Mouse (Mus musculus): ENCODE measurements around the gene Aasdh. TPM values are rescaled to one million over a fixed set of nuclear protein-coding genes. Genes with fewer than 3 reads are reported as not detected.
A peak's percentile ranks its signal among the peaks of the same experiment; 100 is the strongest.
"Not testable (repeated sequence)": the region's sequence is repeated elsewhere in the genome, so short reads cannot be mapped to it uniquely, and the experiment has no call there.

Aasdh gene
- total RNA-seq, 1 experiment from 2014 or later, result 33.4 TPM

GRCm38 (mm10) chr5:76922833-76923232, 17.5 kb upstream of the Aasdh start:
- ATAC-seq (replicated peaks; ENCODE audit: low read depth, poor library complexity, severe bottlenecking), result no peak

- not testable (repeated sequence) for ATAC-seq (replicated peaks; ENCODE audit: low read depth, poor library complexity, severe bottlenecking)
Measured at GRCm38 (mm10) chr5:76912522-76912921, 7.2 kb upstream of the Aasdh start.

GRCm38 (mm10) chr5:76910807-76911206, 5.5 kb upstream of the Aasdh start:
- no peak for ATAC-seq (replicated peaks; ENCODE audit: low read depth, poor library complexity, severe bottlenecking)

- no peak; the same call in 1 of the 2 replicates for ATAC-seq (replicated peaks; ENCODE audit: low read depth, poor library complexity, severe bottlenecking)
Measured at GRCm38 (mm10) chr5:76906155-76906499, 813 bp upstream of the Aasdh start.

DNA sequence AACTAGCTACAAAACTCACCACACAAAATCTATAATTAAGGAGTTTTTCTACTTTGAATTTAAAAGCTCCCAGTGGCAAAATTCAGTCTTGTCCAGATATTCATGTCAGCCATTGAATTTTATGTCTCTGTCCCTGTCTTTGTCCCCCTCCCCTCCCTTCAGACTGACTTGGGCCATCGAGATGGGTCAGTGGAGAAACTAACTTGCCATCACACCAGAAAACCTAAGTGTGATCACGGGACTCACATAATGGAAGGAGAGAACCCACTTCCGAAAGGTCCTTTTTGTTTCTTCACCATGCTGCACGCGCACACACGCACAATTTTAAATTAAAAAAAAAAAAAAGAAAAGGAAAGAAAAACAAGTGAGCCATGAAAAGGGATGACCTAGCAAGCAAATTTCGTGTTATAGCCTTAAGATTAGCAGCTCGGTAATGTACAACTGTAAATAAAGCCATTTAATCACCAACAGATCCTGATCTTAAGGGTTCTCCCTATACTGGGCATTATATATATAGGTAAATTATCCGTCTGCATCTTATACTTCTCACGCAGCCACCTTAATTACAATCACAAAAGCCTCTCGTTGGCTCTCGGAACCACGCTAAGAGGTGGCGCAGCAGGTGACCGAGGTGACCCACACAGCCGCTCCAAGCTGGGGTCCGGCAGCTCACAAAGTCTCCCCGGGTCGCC, 455 bp downstream of the Aasdh start:
- no peak for ATAC-seq (replicated peaks; ENCODE audit: low read depth, poor library complexity, severe bottlenecking)

- ATAC-seq (replicated peaks; ENCODE audit: low read depth, poor library complexity, severe bottlenecking), result no peak
Measured at GRCm38 (mm10) chr5:76902131-76902530, 3.2 kb downstream of the Aasdh start.

- ATAC-seq (replicated peaks; ENCODE audit: low read depth, poor library complexity, severe bottlenecking), result no peak
Measured at GRCm38 (mm10) chr5:76893084-76893483, 12.2 kb downstream of the Aasdh start.

DNA sequence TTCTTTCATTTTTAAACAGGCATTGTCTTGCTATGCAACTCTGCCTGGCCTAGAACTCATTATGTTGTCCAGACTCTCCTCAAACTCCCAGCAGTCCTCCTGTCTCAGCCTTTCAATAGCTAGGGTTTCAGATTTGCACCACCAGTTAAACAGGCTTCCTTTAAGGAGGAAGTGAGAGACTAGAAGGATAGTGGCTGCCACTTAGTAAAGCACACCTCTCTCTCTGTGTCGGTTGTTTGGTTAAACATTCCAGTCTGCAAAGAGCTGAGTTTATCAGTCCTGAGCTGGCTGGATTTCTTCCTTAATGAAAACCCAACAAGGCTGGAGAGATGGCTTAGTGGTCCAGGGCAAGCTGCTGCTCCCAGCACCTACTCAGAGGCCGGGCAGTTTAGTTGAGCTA, 12.7 kb downstream of the Aasdh start:
- peak; percentile 36 for ATAC-seq (replicated peaks; ENCODE audit: low read depth, poor library complexity, severe bottlenecking)

GRCm38 (mm10) chr5:76887011-76887410, 18.3 kb downstream of the Aasdh start:
- ATAC-seq (replicated peaks; ENCODE audit: low read depth, poor library complexity, severe bottlenecking), result no peak

DNA sequence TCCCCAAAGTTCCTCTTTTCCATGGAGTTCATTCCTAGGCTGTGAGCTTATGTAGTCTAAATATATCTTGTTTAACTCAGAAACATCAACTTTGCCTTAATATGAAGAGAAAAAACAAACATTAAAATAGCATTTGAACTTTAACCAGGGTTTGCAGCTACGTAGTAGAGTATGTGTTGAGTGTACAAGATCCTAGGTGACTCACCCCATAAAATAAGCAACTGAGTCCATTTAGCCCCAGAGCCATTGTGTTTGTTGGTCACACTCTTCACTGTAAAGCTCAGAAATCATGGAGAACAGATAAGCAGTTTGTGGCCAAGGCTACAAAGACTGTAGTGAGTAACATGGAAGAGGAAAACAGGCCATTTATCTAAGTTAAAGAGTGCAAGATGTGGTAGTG, 21.2 kb downstream of the Aasdh start:
- no peak for ATAC-seq (replicated peaks; ENCODE audit: low read depth, poor library complexity, severe bottlenecking)

- ATAC-seq (replicated peaks; ENCODE audit: low read depth, poor library complexity, severe bottlenecking), result no peak
Measured at GRCm38 (mm10) chr5:76876106-76876758, 29.1 kb downstream of the Aasdh start.

- 0 out of 2 replicates have a peak, but pooled peaks have one; percentile 53 for ATAC-seq (replicated peaks; ENCODE audit: low read depth, poor library complexity, severe bottlenecking)
Measured at GRCm38 (mm10) chr5:76869553-76869952, 35.8 kb downstream of the Aasdh start.

DNA sequence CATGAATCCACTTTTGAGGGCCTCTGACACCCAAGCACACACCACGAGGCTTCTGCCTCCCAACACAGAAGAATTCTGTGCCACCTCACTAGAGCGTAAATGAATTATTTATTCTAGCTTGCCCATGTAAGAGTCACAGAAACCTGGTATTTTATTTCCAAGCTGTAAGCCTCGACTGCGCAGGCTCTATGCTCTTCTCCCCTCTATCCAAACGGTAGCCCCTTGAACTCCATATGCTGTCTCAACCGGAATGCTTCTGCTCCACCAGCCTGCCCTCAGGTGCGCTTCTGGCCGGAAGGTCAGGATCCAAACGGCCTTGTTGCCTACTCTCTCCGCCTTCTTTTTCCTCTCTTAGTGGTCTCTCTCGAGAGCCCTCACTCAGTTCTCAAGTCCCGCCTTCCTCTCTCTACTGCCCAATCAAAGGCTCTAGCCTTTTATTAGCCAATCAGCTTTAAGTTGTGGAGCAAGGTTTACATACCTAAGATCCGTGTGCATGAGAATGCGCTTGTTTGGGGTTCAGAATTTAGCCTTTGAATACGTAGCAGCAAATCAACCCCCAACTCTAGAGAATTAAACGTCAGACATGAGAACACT, 36.5 kb downstream of the Aasdh start:
- ATAC-seq (replicated peaks; ENCODE audit: low read depth, poor library complexity, severe bottlenecking), result peak; percentile 96

GRCm38 (mm10) chr5:76866819-76867218, 38.5 kb downstream of the Aasdh start:
- no peak for ATAC-seq (replicated peaks; ENCODE audit: low read depth, poor library complexity, severe bottlenecking)

- ATAC-seq (replicated peaks; ENCODE audit: low read depth, poor library complexity, severe bottlenecking), result no peak
Measured at GRCm38 (mm10) chr5:76858444-76858843, 46.9 kb downstream of the Aasdh start.

GRCm38 (mm10) chr5:76857103-76858015, 48.0 kb downstream of the Aasdh start:
- ATAC-seq (replicated peaks; ENCODE audit: low read depth, poor library complexity, severe bottlenecking), result 0 out of 2 replicates have a peak, but pooled peaks have one; percentile 16

GRCm38 (mm10) chr5:76855829-76856600, 49.3 kb downstream of the Aasdh start:
- ATAC-seq (replicated peaks; ENCODE audit: low read depth, poor library complexity, severe bottlenecking), result no peak

DNA sequence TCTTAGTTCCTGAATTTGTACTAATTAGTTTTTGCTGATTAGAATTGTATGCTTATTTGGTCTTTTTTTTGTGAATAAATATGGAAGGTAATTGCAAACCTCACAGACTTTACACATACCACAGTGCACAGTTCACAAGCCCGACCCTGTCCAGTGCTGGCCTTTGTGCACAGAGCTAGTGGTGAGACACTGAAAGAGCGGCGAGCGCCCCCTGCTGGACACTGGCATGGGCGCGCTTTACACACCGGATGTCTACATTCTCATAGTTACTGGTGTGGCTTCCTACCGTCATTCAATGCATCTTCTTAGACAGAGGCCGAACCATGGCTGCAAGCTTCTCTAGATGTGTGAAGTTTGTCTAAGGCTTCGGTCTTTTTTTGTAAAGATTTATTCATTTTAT, 51.8 kb downstream of the Aasdh start:
- peak; percentile 89 for ATAC-seq (replicated peaks; ENCODE audit: low read depth, poor library complexity, severe bottlenecking)

DNA sequence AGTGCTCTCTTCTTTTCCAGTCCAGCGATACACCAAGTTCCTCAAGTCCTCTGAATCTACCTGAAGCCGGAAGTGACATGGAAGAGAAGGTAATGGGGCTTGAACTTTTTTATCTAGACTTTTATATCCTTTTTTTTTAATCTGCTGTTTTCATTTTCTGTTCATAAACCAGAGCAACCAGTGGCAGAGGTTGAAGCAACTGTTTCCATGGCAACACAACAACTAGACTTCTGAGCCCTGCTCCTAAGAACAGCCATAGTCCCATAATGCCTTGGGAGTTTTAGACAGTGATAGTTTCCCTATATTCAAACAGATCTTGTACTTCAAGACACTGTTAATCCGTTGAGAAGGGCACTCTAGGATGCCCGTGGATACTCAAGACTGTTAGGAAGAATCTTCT, 54.0 kb downstream of the Aasdh start:
- 0 out of 2 replicates have a peak, but pooled peaks have one; percentile 27 for ATAC-seq (replicated peaks; ENCODE audit: low read depth, poor library complexity, severe bottlenecking)

- ATAC-seq (replicated peaks; ENCODE audit: low read depth, poor library complexity, severe bottlenecking), result no peak
Measured at GRCm38 (mm10) chr5:76847106-76847505, 58.2 kb downstream of the Aasdh start.
